Mouse (Mus musculus) yolk sac, embryonic 10.5 days (tissue): ENCODE data around the gene Chchd6.
A peak's percentile ranks its signal among the peaks of the same experiment; 100 is the strongest.

Experiments used
- DNase-seq: peaks from one replicate; pipeline ENCODE4 v3.0.0-alpha.2; 2017; ENCODE audit warnings: low spot score

Chchd6 gene

DNA sequence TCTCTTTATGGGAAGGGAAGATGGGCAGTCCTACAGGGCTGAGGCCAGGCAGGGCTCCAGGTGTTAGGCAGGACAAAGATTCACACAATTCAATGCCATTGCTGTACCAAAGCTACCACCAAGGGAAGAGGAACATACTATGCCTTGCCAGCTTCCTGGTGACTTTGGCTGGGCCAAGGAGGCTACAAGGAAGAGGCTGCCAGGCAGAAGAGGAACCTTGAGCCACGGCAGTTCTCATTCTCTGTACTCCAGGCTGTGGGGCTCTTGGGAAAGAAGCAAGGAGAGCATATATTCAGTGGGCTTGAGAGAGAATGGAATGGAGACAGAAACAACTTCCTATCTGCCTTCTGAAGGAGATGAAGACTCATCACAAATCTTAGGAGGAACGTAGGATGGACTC, 190.5 kb downstream of the Chchd6 start:
- DNase-seq, result no peak

GRCm38 (mm10) chr6:89403257-89404225, 191.9 kb downstream of the Chchd6 start:
- no peak for DNase-seq

- DNase-seq, result no peak
Measured at GRCm38 (mm10) chr6:89402406-89402805, 193.0 kb downstream of the Chchd6 start.

DNA sequence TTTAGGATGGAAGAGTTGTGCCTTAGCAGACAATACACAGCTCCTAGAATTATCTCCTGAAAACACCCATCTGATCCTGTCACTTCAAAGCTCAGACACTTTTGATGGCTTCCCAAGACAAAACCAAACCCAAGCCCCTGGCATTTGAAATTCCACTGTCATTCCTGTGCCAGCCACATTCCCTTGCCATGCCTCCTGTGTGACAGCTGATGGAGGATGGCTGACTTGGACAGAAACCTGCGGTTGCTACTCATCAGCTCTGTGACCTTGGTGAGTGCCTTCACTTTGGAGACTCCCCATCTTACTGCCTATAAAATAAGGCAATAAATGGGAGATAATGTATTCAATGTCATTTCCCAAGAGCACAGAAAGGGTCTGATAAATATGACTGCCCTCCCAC, 195.9 kb downstream of the Chchd6 start:
- DNase-seq, result no peak

DNA sequence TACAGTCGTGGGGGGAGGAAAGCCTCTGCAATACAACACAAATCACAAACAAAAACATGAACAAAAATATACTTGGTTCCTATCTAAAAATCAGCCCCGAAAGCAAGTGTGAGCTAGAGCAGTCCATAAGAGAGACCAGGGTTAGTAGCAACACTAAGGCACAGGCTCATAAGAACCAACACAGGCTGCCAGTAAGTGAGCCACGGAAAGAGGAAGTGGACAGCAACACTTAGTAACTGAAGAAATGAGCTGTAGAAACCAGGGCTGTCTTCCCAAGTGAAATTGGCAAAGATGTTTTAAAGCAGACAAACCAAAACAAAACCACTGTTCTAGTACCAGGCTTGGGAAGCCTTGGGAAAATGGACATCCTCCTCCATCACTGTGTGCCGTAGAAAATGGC, 197.5 kb downstream of the Chchd6 start:
- no peak for DNase-seq

DNA sequence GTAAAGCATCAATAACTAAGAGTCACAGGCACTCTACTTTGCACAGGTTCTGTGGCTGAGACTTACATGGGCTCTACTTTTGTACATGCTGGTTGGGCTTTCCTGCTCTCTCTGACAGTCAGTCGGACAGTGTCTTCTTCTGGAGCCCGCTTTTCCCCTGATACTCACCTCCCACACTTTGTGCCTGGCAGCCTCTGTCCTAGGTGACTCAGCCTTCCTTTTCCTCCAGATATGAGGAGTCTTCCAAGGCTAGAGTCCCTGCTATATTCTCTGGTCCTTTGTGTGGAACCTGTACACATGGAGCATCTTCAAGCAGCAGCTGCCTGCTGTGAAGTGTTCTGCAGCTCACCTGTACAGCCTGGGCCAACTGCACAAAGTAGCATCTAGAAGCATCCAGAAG, 201.6 kb downstream of the Chchd6 start:
- DNase-seq, result no peak

DNA sequence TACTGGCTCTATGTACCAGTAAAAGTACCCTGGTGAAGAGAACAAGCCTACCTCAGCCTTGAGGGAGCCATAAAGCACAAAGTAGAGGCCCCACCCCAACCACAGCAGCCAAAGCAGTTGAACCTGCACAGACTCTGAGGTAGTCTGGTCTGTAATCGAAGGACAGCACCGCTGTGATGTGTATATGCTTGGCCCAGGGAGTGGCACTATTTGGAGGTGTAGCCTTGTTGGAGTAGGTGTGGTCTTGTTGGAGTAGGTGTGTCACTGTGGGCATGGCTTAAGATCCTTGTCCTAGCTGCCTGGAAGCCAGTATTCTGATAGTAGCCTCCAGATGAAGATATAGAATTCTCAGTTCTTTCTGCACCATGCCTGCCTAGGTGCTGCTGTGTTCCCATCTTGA, 203.2 kb downstream of the Chchd6 start:
- no peak for DNase-seq

DNA sequence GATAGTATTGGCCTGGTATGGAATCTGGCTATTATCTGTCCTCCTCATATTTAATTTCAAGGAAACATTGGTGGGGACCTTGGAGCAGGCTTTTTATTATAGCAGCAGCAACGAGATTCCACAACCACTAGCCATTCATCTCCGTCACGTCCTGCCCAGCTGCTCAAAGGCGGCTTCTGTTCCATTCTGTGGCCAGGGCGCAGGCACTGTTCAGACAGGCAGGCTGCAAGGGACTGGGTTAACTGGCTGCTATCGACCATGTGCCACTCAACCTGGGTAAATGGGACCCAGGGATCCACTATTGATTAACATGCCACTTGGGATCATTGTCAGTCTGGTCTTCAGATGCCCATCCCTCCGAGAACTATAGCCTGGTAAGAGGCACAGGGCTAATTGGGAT, 205.7 kb downstream of the Chchd6 start:
- DNase-seq, result no peak

DNA sequence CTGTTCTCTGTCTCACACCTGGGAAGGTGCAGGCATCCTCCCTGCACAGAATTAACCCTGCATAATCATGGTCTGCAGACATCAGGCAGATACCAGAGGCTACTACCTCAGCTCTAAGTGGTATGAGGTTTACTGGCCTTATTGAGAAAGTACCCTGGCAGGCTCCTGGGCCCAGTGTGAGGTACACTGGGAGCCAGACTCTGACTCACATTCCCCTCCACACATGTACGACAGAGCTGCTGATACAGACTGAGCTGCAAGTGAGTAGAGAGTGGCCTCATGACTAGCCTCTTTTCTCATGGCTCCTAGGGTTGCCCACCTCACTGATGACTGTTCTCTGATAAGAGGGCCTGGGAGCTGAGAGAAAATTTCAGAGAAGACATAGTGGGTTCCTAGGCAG, 208.5 kb downstream of the Chchd6 start:
- DNase-seq, result no peak

GRCm38 (mm10) chr6:89384699-89385098, 210.8 kb downstream of the Chchd6 start:
- DNase-seq, result no peak

DNA sequence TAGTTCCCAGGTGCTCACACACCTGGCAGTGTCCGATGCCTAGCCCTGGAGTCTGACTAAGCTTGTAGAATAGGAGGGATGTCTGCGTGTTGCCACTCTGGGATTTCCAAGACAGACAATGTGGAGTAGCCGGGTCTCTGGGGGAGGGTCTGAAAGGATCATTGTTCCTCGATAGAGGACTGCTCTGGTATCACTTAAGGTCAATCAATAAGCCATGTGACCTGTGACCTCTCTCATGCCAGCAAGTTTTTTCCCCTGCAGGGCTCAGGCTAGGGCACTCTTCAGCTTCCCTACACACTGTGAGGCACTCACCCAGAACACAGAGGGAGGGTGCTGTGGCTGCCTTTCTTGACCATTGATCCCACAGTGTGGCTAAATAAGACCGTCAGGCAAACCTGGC, 213.6 kb downstream of the Chchd6 start:
- DNase-seq, result no peak

GRCm38 (mm10) chr6:89381172-89381571, 214.3 kb downstream of the Chchd6 start:
- no peak for DNase-seq

GRCm38 (mm10) chr6:89380751-89381150, 214.7 kb downstream of the Chchd6 start:
- no peak for DNase-seq

GRCm38 (mm10) chr6:89378264-89378663, 217.2 kb downstream of the Chchd6 start:
- no peak for DNase-seq

DNA sequence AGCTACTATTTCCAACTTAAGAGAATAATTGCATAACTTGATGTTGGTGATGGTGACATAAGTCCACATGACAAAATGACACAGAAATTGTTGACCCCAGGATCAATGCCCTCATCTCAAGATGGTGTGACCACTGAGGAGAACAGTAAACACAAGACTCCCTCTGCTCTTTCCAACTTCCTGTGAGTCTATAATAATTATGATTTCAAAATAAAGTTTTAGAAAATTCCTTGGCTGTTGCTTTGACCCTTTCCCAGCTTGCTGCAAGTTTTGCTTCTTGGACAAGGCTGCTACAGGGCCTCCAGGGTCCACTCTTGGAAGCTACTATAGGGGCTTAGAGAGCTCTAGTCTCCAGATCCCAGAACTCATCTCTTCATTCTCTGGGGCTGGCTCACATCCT, 226.6 kb downstream of the Chchd6 start:
- DNase-seq, result no peak

DNA sequence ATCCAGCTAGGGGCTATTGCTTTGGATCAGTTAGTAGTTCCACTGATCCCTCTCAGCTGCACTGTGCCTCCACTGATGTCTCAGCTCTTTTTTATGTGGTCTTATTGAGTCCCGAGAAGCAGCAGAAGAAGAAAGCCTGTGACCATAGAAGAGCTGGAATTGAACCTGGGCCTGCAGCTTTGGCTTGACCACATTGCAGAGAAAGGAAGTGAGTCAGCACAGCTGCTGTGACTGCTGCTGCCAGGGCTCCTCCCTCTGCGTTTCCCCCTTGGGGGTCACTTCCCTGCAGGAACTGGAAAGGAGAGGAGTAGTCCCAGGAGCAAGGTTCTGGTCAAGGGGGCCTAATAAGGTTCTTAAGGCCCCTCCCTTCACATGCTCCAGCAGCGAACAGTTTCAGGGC, 231.1 kb downstream of the Chchd6 start:
- DNase-seq, result no peak

GRCm38 (mm10) chr6:89363107-89363451, 232.4 kb downstream of the Chchd6 start:
- no peak for DNase-seq

DNA sequence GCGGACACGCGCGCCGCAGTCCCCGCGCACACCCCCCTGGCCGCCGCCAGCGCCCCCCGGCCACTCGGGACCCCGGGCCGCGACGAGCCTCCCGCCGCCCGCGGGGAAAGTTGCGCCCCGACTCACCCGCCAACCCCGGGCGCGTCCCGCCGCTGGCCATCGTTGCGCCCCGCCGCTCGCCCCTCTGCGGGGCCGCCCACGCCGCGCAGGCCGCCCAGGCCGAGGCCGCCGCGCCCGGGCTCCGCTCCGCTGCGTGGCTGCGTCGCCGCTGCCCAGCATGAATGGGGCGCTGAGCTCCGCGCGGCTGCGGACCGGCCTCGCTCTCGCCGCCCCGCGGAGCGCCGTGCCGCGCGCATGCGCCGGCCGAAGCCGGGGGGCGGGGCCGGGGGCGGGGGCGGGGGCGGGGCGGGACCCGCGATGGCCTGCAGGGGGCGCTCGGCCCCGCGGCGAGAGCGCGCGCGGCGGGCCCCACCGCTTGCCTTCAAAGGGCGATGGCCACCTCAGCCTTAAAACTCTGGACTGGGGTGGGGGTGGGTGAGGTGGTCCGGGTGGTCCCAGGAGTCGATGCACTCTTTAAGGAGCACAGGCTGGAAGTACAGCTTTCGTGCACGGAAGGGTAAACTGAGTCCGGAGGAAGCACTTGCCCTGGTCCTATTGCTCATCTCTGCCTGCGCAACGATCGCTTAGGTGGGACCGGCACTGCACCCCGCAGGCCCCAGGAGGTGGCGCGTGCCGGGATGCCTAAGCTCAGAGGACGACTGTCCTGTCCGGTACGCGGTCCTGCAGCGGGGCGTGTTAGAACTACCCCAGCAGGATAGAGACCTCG, 233.0 kb downstream of the Chchd6 start, which contains the start of gene Plxna1:
Plxna1 (minus strand) TSS at position 340 of the 826 bp plus-strand sequence.
- peak; percentile 83 for DNase-seq

DNA sequence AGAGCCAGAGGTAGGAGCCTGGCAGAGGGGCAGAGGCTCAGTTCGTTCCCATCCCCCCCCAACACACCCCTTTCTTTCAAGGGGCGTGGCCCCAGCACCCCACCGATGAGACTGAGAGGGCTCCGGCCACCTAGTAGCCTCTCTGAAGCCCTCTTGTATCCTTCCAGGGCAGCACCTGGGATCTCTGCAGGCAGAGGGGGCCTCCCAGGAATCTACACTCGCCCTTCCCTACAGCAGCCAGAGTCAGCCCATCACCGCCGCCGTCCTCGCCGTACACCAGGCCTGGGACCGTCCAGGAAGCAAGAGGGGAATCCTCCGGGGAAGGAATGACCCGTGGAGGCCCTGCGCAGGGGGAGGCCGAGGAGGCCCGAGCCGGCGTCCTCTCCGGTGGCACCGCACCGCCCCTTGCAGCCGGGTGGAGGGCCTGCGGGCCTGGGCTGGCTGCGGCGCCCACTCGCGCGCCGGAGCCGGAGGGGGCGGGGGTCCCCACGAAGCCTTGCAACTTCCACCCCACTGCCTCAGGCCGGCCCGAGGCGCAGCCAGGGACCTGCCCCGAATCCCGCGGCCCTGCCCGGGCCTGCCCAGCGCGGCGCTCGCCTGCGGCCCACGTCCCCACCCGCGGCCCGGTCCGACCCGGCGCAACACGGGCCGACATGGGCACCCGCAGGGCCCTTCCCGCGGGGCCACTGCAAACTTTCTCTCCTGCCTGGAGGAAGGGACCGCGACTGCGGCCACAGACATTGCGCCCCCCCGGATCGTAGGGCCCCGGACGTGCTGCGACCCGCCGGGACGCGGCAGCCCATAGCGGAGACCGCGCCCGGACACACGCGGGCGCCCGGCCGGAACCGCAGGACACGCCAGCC, 233.8 kb downstream of the Chchd6 start:
- DNase-seq, result peak; percentile 53

DNA sequence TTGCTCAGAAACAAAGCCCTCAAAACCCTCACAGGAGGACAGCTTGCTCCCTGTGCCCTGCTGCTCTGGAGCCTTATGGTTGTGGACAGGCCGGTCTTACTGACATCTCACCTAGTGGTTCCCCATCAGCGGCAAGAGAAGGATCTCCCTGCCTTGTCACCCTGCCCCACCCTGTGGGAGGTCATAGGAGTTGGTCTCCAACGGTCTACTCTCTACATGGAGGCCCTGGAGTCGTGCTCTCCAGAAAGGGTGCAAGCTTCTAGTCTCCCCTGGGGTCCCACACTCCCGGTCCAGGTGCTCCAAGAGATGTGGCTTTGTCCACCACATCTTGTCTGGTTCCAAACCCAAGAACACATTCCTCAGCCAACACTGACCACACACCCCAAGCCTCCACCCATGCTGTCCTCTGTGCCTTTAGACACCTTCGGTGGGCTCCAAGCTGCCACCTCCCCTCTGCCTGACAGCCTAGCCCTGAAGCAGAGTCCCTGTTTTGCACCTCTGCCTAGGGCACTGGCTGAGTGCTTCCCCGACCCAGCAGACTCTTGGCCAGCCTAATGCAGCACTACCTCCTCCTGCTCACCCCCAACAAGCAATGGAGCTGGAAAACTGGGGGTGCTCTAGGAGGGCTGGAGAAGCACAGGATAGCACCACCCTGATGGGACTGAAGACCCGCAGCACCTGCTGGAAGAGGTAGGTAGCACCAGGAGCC, 234.6 kb downstream of the Chchd6 start:
- no peak for DNase-seq
